Mouse (Mus musculus) embryonic fibroblast, embryonic 13.5 days (primary cell): ENCODE results near the gene Pelp1.

Experiments
- CTCF ChIP-seq: IDR thresholded peaks from 2 replicates; pipeline ENCODE4 v1.5.1; 2011; ENCODE audit warnings: mild to moderate bottlenecking, control low read depth, low read length, moderate library complexity, borderline replicate concordance; ENCODE audit not compliant: insufficient read depth
- POLR2A ChIP-seq: IDR thresholded peaks from 2 replicates; pipeline ENCODE4 v1.6.1; 2011; ENCODE audit warnings: low read depth, mild to moderate bottlenecking, control low read depth, low read length, moderate library complexity

- TF ChIP-seq POLR2A (no peak), CTCF (no peak)
Observed at GRCm38 (mm10) chr11:70410297-70410643, 439 bp upstream of the Pelp1 start.
